Mouse (Mus musculus) Muller cell, postnatal 12 days (primary cell): ENCODE measurements at regions not wholly inside any gene's neighbourhood (a gene's known extent, or its start where the extent isn't known, plus 50 kb on each side); places are given as distances from the start of the nearest gene placed in this dataset.

ENCODE experiments used
- DNase-seq: peaks from one replicate; pipeline ENCODE4 v3.0.0-alpha.2; 2015; ENCODE audit errors: inconsistent ontology term

DNA sequence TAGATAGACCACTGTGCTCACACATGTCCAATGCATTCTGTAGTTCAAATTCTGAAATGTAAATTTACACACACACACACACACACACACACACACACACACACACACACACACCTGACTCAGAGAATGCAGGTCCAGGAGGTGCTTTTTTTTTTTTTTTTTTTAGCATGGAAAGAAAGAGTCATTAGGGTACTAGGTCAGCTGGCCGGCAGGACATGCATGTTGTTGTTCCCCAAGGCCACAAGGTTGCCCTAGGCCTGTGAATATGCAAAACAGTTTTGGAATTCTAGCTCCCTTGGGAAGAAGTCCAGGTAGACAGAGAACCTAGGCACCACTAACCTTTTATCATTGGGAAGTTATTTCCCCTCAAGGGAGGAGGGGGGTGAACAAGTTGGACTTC is 184.1 kb upstream of the Marcks start:
- no peak for DNase-seq

GRCm38 (mm10) chr10:37322310-37322709 is 183.6 kb upstream of the Marcks start:
- DNase-seq = no peak

DNA sequence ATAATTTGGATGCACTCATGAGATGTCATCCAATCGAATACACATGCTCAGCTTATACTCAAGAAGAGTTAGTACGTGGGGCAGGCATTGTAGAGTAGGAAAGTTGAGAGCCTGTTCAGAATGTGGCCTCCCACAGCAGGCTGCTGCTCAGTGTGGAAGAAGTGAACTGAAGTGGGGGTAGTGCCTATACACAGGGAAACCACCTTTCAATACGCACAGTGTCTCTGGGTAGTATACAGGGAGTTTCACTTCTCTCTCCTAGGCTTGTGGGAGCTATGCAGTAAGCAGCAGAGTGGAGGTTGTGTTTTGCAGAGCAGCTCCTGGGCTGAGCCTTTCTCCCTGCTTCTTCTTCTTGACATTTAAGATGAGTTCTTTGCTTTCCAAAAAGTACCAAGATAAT is 182.5 kb upstream of the Marcks start:
- DNase-seq = no peak

- no peak for DNase-seq
Measured at GRCm38 (mm10) chr10:37319746-37320430, 181.2 kb upstream of the Marcks start.

GRCm38 (mm10) chr10:37316701-37317100 is 178.0 kb upstream of the Marcks start:
- DNase-seq = no peak

DNA sequence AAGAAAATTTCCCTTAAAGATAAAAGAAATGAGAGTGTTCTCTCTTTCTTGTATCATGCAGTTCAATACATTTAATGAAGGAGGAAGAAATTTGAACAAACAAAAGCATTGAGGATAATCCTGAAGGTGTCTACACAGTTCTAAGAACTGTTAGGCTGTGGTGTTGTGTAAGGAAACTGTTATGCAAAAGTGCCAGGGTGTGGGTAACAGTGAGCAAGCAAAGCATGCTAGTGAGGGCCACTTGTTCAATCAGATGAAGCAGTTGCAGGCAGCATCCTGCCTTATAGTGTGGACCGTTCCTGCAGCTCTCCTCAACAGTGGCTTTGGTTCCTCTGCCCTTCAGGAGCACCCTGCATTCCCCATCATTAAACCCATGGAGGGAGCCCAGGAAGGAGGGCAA is 177.1 kb upstream of the Marcks start:
- no peak for DNase-seq

- peak; percentile 87 for DNase-seq
Measured at GRCm38 (mm10) chr10:37314746-37315430, 176.2 kb upstream of the Marcks start.

- no peak for DNase-seq
Measured at GRCm38 (mm10) chr10:37313461-37313860, 174.7 kb upstream of the Marcks start.

- DNase-seq = no peak
Measured at GRCm38 (mm10) chr10:37310266-37310945, 171.7 kb upstream of the Marcks start.

DNA sequence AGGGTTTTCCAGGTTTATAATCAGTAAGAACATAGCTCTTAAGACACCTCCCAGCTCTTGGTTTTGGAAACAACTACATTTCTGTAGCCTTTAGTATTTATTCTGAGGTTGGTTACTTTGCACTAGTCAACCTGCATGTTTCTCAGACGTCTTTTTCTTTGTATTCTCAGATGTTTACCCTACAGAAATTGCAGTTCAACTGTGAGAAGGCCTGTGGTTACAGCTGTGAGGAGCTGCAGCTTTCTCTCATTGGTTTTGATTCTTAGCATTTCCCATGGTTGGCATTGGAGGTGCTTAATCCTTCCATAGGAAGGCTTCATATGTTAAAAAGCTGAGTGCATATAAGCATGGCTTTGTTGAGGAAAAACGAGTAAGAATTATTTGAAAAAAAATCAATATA is 165.9 kb upstream of the Marcks start:
- no peak for DNase-seq

GRCm38 (mm10) chr10:37300181-37300889 is 161.6 kb upstream of the Marcks start:
- no peak for DNase-seq

GRCm38 (mm10) chr10:37298689-37299421 is 160.1 kb upstream of the Marcks start:
- DNase-seq = no peak

DNA sequence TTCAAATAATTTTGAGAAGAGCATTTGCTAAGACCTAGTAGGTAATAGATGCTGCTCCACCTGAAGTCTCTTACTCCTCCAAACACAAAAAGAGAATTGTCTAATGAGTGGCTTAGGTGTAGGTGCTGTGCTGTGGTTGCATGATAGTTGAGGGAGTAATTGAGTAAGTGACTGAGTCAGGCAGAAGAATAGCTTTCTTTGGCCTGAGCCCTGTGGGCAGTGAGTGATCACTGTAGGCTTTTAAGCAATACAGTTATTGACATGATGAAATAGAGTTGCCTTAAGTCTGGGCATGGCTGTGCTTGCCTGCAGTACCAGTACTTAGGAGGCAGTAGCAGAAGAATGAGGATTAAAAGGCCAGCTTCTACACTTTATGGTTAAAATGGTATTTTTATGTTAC is 155.5 kb upstream of the Marcks start:
- DNase-seq = no peak

- no peak for DNase-seq
Measured at GRCm38 (mm10) chr10:37293292-37293691, 154.6 kb upstream of the Marcks start.

DNA sequence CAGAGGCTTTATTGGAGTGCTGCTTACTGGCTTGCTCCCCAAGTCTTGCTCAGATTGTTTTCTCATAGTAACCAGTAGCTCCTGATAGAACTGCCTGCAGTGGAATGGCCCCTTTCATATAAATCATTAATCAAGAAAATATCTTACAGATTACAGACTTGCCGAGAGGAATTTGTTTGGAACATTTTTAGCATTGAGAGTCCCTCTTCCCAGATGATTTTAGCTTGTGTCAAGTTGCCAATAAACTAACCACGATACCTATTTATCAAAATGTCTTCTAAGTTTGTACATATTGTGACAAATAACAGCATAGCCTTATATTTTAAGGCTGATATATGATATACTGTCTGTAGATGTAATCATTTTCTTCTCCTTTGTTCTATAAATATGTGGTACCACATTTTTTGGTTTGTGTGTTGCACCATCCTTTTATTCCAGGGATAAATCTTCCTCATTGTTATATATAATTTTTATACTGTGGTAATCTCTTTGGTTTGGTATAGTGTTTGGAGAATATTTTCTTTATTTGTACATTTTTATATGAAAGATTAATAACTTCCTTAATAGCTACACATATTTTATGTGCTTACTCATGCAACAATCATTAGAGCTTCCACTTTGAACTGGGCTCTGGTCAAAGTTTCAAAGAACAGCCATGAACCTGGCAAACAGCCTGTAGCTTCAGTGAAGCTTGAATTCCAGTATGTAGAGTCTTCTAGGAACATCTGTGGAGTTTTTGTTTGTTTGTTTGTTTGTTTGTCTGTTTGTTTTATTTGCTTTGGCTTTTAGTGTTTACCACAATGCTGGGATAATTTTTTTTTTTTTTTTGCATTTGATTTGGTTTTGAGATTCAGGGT is 153.1 kb upstream of the Marcks start:
- DNase-seq = no peak

DNA sequence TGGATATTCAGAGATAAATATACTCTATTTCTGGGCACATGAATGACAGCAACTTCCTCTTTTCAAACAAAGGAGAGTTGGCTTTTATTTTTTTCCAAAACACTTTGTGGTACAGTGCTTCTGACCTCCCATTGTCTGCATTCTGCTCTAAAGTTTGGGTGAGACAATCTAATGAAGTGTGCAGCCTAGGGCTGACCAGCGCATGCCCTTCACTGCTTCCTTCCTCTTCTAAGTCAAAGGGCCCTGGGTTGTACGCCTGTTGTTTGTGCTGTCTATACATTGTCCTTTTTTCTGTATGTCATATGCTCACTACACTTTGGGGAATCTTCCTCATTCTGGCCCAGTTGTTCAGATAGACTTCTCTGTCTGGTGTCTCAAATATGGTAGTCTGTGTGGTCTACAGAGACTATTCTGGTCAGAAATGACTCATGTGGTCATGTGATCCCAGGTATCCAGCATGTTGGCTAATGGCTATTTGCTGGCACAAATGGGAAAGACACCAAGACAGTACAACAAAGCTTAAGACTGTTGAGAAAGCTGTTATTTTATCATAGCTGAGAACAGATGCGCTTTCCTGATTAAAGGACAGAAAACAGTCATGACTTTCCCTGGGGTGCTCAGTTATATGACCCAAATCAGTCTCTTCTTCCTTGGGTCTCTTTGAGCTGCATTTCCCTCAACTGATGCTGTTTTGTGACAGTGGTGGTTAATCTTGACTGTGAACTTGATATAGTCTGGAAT is 151.4 kb upstream of the Marcks start:
- DNase-seq = no peak

DNA sequence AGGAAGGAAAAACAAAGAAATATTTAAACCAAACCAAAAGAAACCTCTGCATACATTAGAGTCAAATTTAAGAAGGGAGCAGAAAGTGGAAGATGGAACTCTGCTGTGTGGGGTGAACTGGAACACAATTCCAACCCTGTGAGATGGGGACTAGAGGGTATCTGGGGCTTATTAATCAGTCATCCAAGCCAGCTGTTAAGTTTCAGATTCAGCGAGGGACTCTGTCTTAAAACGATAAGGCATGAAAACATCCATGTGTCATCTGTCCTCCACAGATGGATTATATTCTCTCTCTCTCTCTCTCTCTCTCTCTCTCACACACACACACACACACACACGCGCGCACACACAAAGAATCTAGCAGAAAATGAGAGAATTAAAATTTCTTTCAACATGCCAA is 147.6 kb upstream of the Marcks start:
- DNase-seq = no peak

- DNase-seq = peak; percentile 74
Measured at GRCm38 (mm10) chr10:37282951-37283350, 144.2 kb upstream of the Marcks start.

- no peak for DNase-seq
Measured at GRCm38 (mm10) chr10:37280823-37281222, 142.1 kb upstream of the Marcks start.
